Mouse (Mus musculus): ENCODE measurements around the gene Klf4.

Gene Klf4

DNA sequence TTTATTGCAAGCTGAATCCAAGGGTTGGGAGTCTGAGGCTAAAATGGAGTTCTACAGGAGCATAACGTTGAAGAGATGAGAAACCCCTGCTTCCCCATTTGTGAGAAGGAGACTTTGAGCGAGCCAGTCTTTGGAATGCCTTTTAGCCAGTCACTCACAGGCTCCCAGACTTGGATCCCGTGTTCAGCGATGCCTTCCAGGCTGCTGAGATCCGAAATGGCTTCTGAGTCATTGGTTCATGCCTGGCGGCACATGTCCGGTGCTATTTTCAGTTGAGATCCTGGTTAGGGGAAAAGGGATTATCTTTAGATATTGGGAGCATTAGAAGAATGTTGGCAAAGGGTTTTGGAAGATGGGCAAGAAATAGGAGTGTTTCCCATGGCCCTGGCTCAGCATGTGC lies 14.8 kb downstream of the Klf4 start:
- DNase-seq, result no peak

DNA sequence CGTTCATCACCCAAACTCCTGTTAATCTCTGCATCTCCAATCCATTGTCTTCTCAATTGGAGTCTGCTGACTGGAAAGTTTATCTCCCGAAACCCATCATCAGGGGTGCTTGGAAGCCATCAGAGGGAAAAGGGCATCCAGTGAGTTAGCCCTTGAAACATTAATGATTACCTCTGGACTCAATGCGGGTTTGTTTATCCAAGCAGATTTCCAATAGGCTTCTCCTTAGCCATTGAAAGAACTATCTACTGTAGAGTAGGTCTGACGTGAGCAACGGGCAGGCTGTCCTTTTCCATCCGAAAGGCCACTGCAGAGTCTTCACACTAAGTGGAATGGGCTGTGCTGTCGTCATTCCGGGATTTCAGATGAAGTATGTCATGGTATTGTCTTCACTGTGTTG lies 16.2 kb downstream of the Klf4 start:
- DNase-seq, result no peak

DNA sequence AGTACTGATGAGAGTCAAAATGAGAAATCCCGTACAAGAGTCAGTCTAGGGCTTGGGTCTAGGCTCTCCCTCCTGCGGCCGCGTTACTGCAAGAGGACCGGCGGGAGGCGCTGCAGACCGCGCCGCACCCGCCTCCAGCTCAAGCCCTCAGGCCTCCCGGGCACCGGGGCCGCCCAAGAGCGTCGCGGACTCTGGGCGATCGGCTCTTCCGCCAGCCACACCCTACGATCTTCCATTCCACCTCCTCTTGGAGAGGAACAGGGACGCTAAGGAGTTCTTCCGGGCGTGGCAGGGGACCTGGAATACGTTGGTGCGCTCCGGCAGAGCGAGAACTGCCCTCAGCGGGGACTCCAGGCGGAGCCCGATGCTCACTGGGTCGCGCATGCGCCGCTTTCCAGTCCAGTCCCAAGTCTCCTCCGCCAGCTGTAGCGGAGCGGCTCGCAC lies 17.5 kb downstream of the Klf4 start:
- peak; percentile 81 for DNase-seq

DNA sequence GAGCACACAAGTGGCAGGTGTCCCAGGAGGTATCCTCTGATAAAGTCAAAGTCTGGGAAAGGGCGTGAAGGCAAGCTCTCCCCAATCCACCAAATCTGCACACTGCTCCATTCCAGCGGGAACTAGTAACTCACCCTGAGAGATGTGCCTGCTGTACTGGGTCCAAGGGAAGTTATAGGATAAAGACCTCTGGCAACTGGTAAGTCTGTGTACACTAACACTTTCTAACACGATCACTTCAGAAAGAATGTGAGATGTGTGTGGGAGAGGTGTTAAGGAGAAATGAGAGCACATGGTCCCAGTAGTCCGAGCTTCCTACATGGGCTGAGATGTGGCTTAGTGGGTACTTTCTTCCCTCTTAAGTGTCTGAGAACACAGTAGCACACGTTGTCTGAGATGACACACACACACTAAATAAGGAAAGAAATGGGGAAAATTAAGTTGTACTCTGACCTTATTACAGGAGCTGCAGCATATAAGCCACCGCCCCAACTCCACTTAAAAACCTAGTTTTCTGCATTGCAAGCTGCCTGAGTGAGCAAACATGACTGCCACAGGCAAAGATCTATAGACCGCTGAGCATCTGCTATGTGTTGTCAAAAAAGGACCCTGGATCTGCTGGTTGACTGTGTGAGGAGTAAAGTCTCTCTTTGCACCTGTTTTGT lies 18.5 kb downstream of the Klf4 start:
- DNase-seq, result no peak

DNA sequence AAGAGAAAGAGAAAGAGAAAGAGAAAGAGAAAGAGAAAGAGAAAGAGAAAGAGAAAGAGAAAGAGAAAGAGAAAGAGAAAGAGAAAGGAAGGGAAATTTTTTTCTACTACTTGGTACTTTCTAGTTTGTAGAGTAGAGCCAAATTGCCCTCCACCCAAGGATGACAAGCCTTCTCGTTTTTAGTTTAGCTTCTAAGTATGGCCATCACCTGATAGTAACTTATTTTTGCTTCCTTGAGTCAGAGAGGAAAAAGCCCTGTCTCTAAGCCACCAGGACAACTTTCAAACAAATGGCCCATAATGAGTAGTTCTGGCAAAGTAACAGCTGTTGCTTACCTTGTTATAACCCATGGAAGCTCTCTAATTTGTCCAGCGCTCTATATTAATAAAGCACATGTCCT lies 20.9 kb downstream of the Klf4 start:
- no peak for DNase-seq

DNA sequence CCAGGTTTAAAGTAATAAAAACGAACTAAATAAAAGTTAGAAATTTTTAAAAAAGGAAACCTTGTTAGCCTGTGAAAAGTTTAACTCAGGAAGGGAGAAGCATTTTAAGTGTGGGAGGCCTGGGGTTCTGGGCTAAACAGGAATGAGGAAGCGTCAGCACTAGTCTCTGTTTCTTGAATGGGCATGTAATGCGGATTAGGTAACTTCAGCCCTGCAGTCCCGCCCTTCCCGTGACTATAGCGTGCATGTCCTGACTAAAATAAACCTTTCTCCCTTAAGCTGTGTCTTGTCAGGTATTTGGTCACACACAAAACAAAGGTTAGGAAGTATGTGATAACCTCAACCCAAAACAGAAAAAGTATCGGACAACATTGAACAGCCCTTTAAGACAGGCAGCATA lies 23.6 kb downstream of the Klf4 start:
- peak; percentile 15 for DNase-seq

DNA sequence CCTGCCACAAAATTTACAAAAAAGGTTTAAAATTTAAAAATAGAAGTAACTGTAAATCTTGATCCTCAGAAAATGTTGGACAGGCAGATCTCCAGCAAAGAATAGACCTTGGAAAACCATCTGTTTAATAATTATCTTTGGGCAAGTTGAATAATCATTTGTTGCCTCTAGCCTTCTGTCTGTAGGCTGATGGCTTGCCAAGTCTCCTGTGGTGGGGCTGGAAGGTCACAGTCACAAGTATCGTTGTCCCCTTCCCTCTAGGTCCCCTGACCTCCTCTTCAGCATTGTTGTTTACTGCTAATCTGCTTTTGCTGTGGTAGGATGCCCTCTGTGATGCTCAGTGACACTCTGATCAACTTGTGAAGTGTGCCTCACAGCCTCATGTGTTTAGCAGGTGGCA lies 33.6 kb downstream of the Klf4 start:
- no peak for DNase-seq

DNA sequence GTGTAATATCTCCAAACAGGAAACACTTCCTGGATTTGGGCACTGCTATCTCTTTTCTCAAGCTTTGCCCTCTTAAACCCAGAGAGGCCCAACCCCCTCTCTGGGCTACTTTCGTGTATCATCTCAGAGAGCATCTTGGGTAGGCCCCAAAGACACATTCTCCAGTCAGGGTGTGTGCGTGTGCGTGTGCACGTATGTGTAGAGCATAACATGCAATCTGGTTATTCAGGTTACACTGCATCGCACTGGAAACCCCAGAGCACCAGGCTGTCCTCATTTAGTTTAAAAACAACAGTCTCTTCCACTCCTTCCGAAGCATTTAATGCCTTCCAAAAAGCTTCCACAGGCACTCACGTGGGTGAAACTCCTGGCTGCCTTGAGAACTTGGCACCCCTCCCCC lies 35.9 kb downstream of the Klf4 start:
- DNase-seq, result no peak

DNA sequence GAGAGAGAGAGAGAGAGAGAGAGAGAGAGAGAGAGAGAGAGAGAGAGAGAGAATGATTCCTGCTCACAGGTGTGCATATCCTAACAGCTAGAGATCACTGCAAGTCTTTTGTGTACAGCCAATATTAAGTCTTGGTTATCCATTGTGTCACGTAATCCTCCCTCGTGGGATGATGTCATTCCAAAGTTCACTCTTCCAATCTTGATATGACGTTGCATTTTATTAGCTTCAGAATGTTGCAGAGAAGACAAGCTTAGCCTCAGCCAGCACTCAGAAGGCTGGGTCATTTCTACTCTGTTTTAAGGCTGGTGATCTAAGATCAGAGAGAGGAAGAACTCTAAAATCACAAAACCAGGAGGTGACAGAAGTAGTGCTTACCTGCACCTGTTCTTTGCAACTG lies 39.0 kb downstream of the Klf4 start:
- no peak for DNase-seq

DNA sequence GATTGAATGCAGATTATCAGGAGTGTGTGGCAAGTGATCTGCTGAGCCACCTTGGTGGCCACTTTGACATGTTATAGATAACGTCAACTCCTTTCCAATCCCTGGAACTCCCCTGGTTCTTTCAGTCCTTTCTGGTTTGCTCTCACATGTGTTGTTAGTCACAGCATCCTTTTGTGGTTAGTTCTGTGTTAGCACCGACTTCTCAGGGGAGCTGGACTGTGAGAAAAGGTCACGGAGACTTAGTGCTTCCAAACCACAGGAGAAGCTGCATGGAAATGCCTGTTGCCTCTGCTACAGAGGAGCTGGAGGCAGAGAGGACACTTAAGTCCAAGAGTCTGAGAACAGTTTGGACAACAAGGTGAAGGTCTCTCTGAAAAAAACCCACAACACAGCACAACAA lies 42.9 kb downstream of the Klf4 start:
- no peak for DNase-seq

DNA sequence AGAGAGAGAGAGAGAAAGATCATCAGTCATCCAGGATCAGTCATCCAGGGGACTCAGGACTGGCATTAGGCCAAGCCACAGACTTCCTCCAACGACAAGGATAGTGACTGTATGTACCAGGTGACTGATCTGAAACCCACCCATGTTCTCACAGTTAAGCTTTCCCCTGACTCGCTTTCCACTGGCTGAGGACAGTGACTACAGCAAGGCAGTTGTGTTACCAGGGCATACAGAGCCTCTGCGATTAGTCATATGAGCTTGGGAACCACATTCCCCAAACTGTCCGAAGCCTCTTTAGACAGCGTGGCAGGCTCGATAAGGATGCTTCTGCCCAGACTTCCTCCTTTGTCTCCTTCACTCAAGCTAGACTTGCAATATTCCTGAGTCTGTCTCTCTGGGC lies 43.7 kb downstream of the Klf4 start:
- DNase-seq, result peak; percentile 8

DNA sequence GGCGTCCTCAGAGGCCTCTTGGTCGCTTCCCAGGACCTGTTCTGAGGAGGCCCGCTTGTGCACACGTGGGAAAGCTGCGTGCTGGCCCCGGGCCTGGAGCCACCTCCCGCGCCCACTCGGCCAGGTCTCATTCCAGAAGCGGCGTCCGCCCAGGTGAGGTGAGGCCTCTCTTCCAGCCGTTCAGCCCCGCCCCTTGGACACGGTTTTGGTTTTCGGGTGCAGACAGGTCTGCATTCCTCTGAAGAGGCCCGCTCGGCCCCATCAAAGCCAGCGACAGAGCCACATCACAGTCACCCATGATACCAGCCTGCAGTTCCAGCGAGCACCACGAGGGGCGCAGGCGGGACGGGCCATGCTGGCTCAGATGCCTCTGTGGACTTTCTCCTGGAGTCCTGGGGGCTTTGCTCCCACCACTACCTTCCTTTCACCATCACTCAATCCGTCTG lies 51.9 kb downstream of the Klf4 start:
- peak; percentile 78 for DNase-seq

DNA sequence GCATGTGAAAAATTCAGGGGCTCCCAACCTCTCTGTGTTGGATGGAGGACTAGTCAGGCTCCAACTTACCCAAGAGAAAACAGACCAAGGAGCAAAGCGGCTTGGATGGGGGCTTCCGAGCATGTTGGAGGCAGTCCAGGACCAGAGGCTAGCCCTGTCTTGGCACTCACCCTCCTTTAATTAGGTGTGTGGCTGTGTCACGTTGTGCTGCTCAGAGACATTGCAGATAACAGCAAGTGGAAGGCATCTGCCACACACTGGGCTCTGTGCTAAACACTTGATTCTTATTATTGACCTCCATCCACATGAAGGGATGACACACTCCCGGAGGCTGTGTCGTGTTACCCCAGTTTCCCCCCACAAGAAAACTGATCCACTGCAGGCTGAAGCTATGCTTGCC lies 53.9 kb downstream of the Klf4 start:
- DNase-seq, result no peak

DNA sequence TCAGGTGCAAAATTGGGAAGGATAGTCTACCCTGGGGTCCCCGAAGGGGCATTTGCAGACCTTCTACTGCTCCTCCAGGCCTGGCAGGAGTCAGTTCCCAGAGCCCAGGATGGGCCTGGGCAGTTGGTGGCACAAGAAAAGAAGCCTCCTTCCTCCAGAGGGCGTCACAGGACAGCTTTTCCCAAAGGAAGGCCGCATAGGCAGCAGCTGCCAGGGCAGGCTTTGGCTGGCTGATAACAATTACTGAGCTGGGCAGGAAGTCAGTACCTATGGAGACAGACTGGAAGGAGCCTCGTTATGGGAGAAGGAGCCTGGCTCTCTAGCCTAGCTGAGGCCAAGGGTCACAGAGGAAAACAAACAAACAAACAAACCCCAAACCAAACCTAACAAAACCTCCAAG lies 54.3 kb downstream of the Klf4 start:
- peak; percentile 57 for DNase-seq

DNA sequence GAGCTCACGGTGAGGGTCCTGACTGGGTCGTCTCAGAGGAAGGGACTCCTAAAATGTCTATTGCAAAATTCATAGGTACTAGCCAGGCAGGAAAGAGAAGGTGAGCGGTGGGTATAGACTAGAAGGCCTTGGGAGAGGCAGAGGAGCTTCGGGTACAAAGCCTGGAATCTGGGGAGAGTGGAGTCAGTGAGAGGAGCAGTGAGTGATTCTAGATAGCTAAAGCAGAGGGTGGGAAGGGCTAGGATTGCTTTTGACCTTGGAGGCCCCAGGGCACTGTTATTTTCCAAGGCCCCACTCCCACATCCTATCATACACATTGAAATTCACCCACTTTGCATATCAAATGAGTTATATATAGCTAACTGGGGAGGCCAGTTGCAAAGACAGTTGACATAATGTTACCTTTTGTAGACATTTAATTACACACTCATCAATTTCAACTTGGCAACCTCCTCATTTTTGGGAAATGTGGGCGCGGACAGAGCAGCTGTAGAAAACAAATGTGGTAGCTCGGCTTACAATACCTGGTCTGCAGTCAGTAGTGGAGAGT lies 55.0 kb downstream of the Klf4 start:
- DNase-seq, result no peak

Data from lung, postnatal 36 days (tissue).